Mouse (Mus musculus) limb, embryonic 10.5 days (tissue): ENCODE results near the gene Camta1. TPM values are rescaled to one million over a fixed set of nuclear protein-coding genes. Genes with fewer than 3 reads are reported as not detected.

Source experiments
- DNase-seq: peaks from one replicate; pipeline ENCODE4 v3.0.0-alpha.2; 2017; ENCODE audit warnings: low spot score
- H3K27ac ChIP-seq: fragments of 300-500 bp; sonication (generic); 2 replicates; pipeline ENCODE4 v1.5.1; 2016; ENCODE audit warnings: mild to moderate bottlenecking
- H3K27me3 ChIP-seq: fragments of 300-500 bp; sonication (generic); 2 replicates; pipeline ENCODE4 v1.6.1; 2016; ENCODE audit warnings: low read depth, mild to moderate bottlenecking; ENCODE audit not compliant: poor library complexity, severe bottlenecking
- H3K36me3 ChIP-seq: fragments of 300-500 bp; sonication (generic); 2 replicates; pipeline ENCODE4 v1.6.1; 2016; ENCODE audit warnings: mild to moderate bottlenecking, moderate library complexity
- H3K4me1 ChIP-seq: fragments of 300-500 bp; sonication (generic); 2 replicates; pipeline ENCODE4 v1.6.1; 2016
- H3K4me3 ChIP-seq: fragments of 300-500 bp; sonication (generic); 2 replicates; pipeline ENCODE4 v1.5.1; 2016; ENCODE audit warnings: mild to moderate bottlenecking, moderate library complexity
- H3K9me3 ChIP-seq: fragments of 300-500 bp; sonication (generic); replicated peaks from 2 replicates; pipeline ENCODE4 v1.6.1; 2016; ENCODE audit warnings: mild to moderate bottlenecking
- WGBS: fragments of 180-500 bp; shearing (Covaris S2); methylation state at CpG from one replicate; pipeline ENCODE4 v1.1.7; 2016; 5-methylcytosine and 5-hydroxymethylcytosine counted together
- polyA plus RNA-seq: library from polyadenylated mRNA; unstranded; fragments of >200 nt; fragmentation: Nextera tagmentation; extraction: Ambion mirVana; gene quantifications from 2 replicates; pipeline ENCODE4 v1.2.1, GENCODE M21; 2016

The Camta1 gene
- polyA plus RNA-seq, 1 experiment from 2014 or later: 102 TPM

GRCm38 (mm10) chr4:151232028-151232427 is 629.6 kb downstream of the Camta1 start:
- H3K27ac ChIP-seq: no peak overlapping the region
- no peak for DNase-seq
- WGBS: 77% methylated on average over 3 of the region's 3 CpGs
- H3K36me3 ChIP-seq: no peaks in the 10 kb centered on the region
- H3K4me3 ChIP-seq: no peak overlapping the region
- no peaks in the 10 kb centered on the region for H3K9me3 ChIP-seq
- H3K4me1 ChIP-seq: peaks cover 19% of the 10 kb centered on the region
- H3K27me3 ChIP-seq: peaks cover 8% of the 10 kb centered on the region; the same call in 1 of the 2 replicates

- 45% methylated on average over 6 of the region's 6 CpGs for WGBS
Observed at GRCm38 (mm10) chr4:151229073-151229472, 632.6 kb downstream of the Camta1 start.

GRCm38 (mm10) chr4:151226496-151226895 is 635.2 kb downstream of the Camta1 start:
- Histone ChIP-seq H3K27me3 (peaks cover 28% of the 10 kb centered on the region; the same call in 1 of the 2 replicates), H3K4me1 (peaks cover 58% of the 10 kb centered on the region), H3K36me3 (no peaks in the 10 kb centered on the region), H3K9me3 (no peaks in the 10 kb centered on the region), H3K4me3 (no peak overlapping the region), H3K27ac (no peak overlapping the region)
- DNase-seq: no peak
- WGBS: 18% methylated on average over 9 of the region's 9 CpGs

More at GRCm38 (mm10) chr4:151229073-151229472, 632.6 kb downstream of the Camta1 start:
- H3K36me3 ChIP-seq: no peaks in the 10 kb centered on the region
- peaks cover 35% of the 10 kb centered on the region for H3K4me1 ChIP-seq
- DNase-seq: no peak
- no peak overlapping the region for H3K27ac ChIP-seq
- no peaks in the 10 kb centered on the region for H3K9me3 ChIP-seq
- peaks cover 23% of the 10 kb centered on the region; the same call in 1 of the 2 replicates for H3K27me3 ChIP-seq
- no peak overlapping the region for H3K4me3 ChIP-seq

- Histone ChIP-seq H3K27ac (no peak overlapping the region), H3K36me3 (no peaks in the 10 kb centered on the region), H3K9me3 (no peaks in the 10 kb centered on the region), H3K4me1 (peaks cover 59% of the 10 kb centered on the region), H3K4me3 (no peak overlapping the region), H3K27me3 (peaks cover 20% of the 10 kb centered on the region; the same call in 1 of the 2 replicates)
- WGBS: 80% methylated on average over 12 of the region's 12 CpGs
- DNase-seq: no peak
Observed at GRCm38 (mm10) chr4:151224017-151224416, 637.7 kb downstream of the Camta1 start.

- no peaks in the 10 kb centered on the region for H3K9me3 ChIP-seq
- H3K36me3 ChIP-seq: no peaks in the 10 kb centered on the region
- peaks cover 20% of the 10 kb centered on the region; the same call in 1 of the 2 replicates for H3K27me3 ChIP-seq
- H3K27ac ChIP-seq: peak overlapping the region; percentile 37
- 75% methylated on average over 13 of the region's 13 CpGs for WGBS
- H3K4me1 ChIP-seq: peaks cover 55% of the 10 kb centered on the region
- DNase-seq: no peak
- H3K4me3 ChIP-seq: no peak overlapping the region
Observed at GRCm38 (mm10) chr4:151223263-151223996, 638.2 kb downstream of the Camta1 start.

GRCm38 (mm10) chr4:151222635-151223034 is 639.0 kb downstream of the Camta1 start:
- Histone ChIP-seq H3K9me3 (no peaks in the 10 kb centered on the region), H3K4me1 (peaks cover 51% of the 10 kb centered on the region), H3K27ac (peak overlapping the region; percentile 37), H3K36me3 (no peaks in the 10 kb centered on the region), H3K27me3 (peaks cover 20% of the 10 kb centered on the region; the same call in 1 of the 2 replicates), H3K4me3 (no peak overlapping the region)
- WGBS: 19% methylated on average over 10 of the region's 10 CpGs
- no peak for DNase-seq

- 87% methylated on average over 15 of the region's 15 CpGs for WGBS
- peaks cover 14% of the 10 kb centered on the region for H3K4me1 ChIP-seq
- no peaks in the 10 kb centered on the region for H3K27me3 ChIP-seq
- no peak for DNase-seq
- no peak overlapping the region for H3K4me3 ChIP-seq
- H3K9me3 ChIP-seq: no peaks in the 10 kb centered on the region
- H3K36me3 ChIP-seq: no peaks in the 10 kb centered on the region
- H3K27ac ChIP-seq: no peak overlapping the region
Observed at GRCm38 (mm10) chr4:151216553-151217292, 645.0 kb downstream of the Camta1 start.

- Histone ChIP-seq H3K4me3 (no peak overlapping the region), H3K4me1 (peaks cover 7% of the 10 kb centered on the region; the same call in 1 of the 2 replicates), H3K9me3 (no peaks in the 10 kb centered on the region), H3K36me3 (no peaks in the 10 kb centered on the region), H3K27me3 (no peaks in the 10 kb centered on the region), H3K27ac (no peak overlapping the region)
- WGBS: 74% methylated on average over 4 of the region's 4 CpGs
- DNase-seq: no peak
Observed at GRCm38 (mm10) chr4:151215866-151216265, 645.8 kb downstream of the Camta1 start.

GRCm38 (mm10) chr4:151215179-151215578 is 646.5 kb downstream of the Camta1 start:
- no peaks in the 10 kb centered on the region for H3K27me3 ChIP-seq
- H3K4me3 ChIP-seq: no peak overlapping the region
- H3K4me1 ChIP-seq: peaks cover 7% of the 10 kb centered on the region; the same call in 1 of the 2 replicates
- H3K27ac ChIP-seq: no peak overlapping the region
- 53% methylated on average over 1 of the region's 1 CpGs for WGBS
- no peaks in the 10 kb centered on the region for H3K9me3 ChIP-seq
- H3K36me3 ChIP-seq: no peaks in the 10 kb centered on the region
- DNase-seq: no peak

GRCm38 (mm10) chr4:151213475-151213874 is 648.2 kb downstream of the Camta1 start:
- Histone ChIP-seq H3K9me3 (no peaks in the 10 kb centered on the region), H3K4me1 (peaks cover 7% of the 10 kb centered on the region; the same call in 1 of the 2 replicates), H3K36me3 (no peaks in the 10 kb centered on the region), H3K4me3 (no peak overlapping the region), H3K27me3 (no peaks in the 10 kb centered on the region), H3K27ac (no peak overlapping the region)
- 88% methylated on average over 11 of the region's 11 CpGs for WGBS
- DNase-seq: no peak

GRCm38 (mm10) chr4:151211992-151212391 is 649.7 kb downstream of the Camta1 start:
- 95% methylated on average over 6 of the region's 6 CpGs for WGBS
- DNase-seq: no peak
- Histone ChIP-seq H3K4me1 (peaks cover 7% of the 10 kb centered on the region; the same call in 1 of the 2 replicates), H3K9me3 (no peaks in the 10 kb centered on the region), H3K36me3 (no peaks in the 10 kb centered on the region), H3K27me3 (no peaks in the 10 kb centered on the region), H3K27ac (no peak overlapping the region), H3K4me3 (no peak overlapping the region)

- H3K27ac ChIP-seq: no peak overlapping the region
- DNase-seq: no peak
- 90% methylated on average over 7 of the region's 7 CpGs for WGBS
- peaks cover 17% of the 10 kb centered on the region for H3K4me1 ChIP-seq
- no peaks in the 10 kb centered on the region for H3K27me3 ChIP-seq
- no peaks in the 10 kb centered on the region for H3K36me3 ChIP-seq
- H3K4me3 ChIP-seq: no peak overlapping the region
- no peaks in the 10 kb centered on the region for H3K9me3 ChIP-seq
Observed at GRCm38 (mm10) chr4:151207566-151207965, 654.1 kb downstream of the Camta1 start.

- 44% methylated on average over 6 of the region's 6 CpGs for WGBS
- Histone ChIP-seq H3K4me3 (no peak overlapping the region), H3K27ac (peak overlapping the region; percentile 56), H3K27me3 (no peaks in the 10 kb centered on the region), H3K4me1 (peaks cover 24% of the 10 kb centered on the region), H3K9me3 (no peaks in the 10 kb centered on the region), H3K36me3 (no peaks in the 10 kb centered on the region)
- DNase-seq: no peak
Observed at GRCm38 (mm10) chr4:151202891-151203290, 658.8 kb downstream of the Camta1 start.
